ENCODE assay signal across 15 mouse cellular contexts in the genomic region with DNA sequence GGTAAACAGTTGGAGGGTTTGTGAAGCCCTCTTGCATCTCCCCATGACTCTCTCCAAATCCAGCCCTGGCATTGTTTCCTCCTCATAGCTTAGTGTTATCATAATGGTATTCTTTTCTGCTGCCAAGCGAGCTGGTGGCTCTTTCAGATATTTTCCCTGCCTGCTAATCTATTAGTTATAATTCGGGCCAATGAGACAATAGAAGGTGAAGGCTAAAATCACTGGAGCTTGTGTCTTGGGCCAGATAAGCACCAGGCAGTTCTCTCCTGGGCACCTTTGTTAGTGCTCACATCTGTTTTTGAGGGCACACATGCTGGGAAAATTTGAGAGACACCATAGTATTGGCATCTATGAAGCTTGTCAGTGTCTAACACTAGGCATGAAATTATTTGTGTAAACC. TPM values are rescaled to one million over a fixed set of nuclear protein-coding genes. Genes with fewer than 3 reads are reported as not detected.
DNase-seq lines count a peak whose midpoint lies in the region; ATAC-seq and TF ChIP-seq lines count a peak whose summit lies in the region.
"Had no signal": no experiment of that assay in that cellular context is flagged by ENCODE, and none has a peak within 500 bp of the region (broad histone marks: within the 10 kb centered on the region; RNA-seq: fewer than 3 reads in every experiment).

No protein-coding gene starts in this region.

- 45% methylated on average over 2 of the region's 2 CpGs for WGBS in heart, embryonic 15.5 days
- 35% methylated on average over 2 of the region's 2 CpGs for WGBS in heart, adult 2 months
- 66% methylated on average over 2 of the region's 2 CpGs for WGBS in lung, embryonic 16.5 days
- whole genome bisulfite sequencing in lung, postnatal 0 days = 65% methylated on average over 2 of the region's 2 CpGs
- 10% methylated on average over 2 of the region's 2 CpGs for WGBS in liver, embryonic 14.5 days (ENCODE audit: insufficient replicate concordance)
- WGBS in stomach, postnatal 0 days = 73% methylated on average over 2 of the region's 2 CpGs

- DNase-seq in heart, adult 2 months = no peak
- no peak for DNase-seq in lung, postnatal 0 days (ENCODE audit: low spot score)
- DNase-seq in liver, embryonic 14.5 days (ENCODE audit: low read depth in 3 of 3, low spot score in 3 of 3) = no peak
- no peak for DNase-seq in stomach, postnatal 0 days (ENCODE audit: low spot score)
- no peak for DNase-seq in left cerebral cortex, adult 18-20 months (ENCODE audit: low spot score in 2 of 2)
- DNase-seq: cerebellum, adult 8-10 months; retina, postnatal 1 day had no signal

- TF ChIP-seq EP300 in heart, adult 2 months (IDR thresholded peaks at IDR 0.05; ENCODE audit: insufficient read depth, low read depth, low read length) = no peak
- no peak for TF ChIP-seq EP300 in lung, postnatal 0 days (IDR thresholded peaks at IDR 0.05)
- TF ChIP-seq EP300 in liver, embryonic 14.5 days (IDR thresholded peaks at IDR 0.05; ENCODE audit: low read depth) = no peak
- no peak for TF ChIP-seq EP300 in stomach, postnatal 0 days (optimal IDR thresholded peaks at IDR 0.05)

- no peaks in the 10 kb centered on the region for H3K79me2 ChIP-seq in heart, adult 2 months (replicated peaks; ENCODE audit: control insufficient read depth, insufficient read depth, low read length)

- no peaks in the 10 kb centered on the region for H3K9me3 ChIP-seq in heart, embryonic 15.5 days (replicated peaks)
- no peaks in the 10 kb centered on the region for H3K9me3 ChIP-seq in lung, embryonic 16.5 days (ENCODE audit: control insufficient read depth, low read length)
- no peaks in the 10 kb centered on the region for H3K9me3 ChIP-seq in lung, postnatal 0 days (ENCODE audit: low read length)
- H3K9me3 ChIP-seq in liver, embryonic 14.5 days (ENCODE audit: control insufficient read depth, low read length) = no peaks in the 10 kb centered on the region
- no peaks in the 10 kb centered on the region for H3K9me3 ChIP-seq in stomach, postnatal 0 days (ENCODE audit: control insufficient read depth, low read length)
- H3K9me3 ChIP-seq: embryonic facial prominence, embryonic 15.5 days; liver, embryonic 15.5 days had no signal

- intact Hi-C loops in heart, adult 2 months (cut with DNase I) = loop anchor here (10.0 kb wide), 1 partner anchor 540 kb away; no protein-coding TSS in a partner anchor

- peak overlapping the region; percentile 28 for H3K27ac ChIP-seq in heart, embryonic 15.5 days
- H3K27ac ChIP-seq in heart, adult 2 months = no peak overlapping the region
- peak overlapping the region; percentile 61 for H3K27ac ChIP-seq in lung, embryonic 16.5 days (ENCODE audit: low read length)
- H3K27ac ChIP-seq in lung, postnatal 0 days (ENCODE audit: low read length) = no peak overlapping the region
- H3K27ac ChIP-seq in liver, embryonic 14.5 days = no peak overlapping the region
- H3K27ac ChIP-seq in stomach, postnatal 0 days (replicated peaks) = 0 out of 2 replicates have a peak overlapping the region, but pooled peaks have one; percentile 18
- H3K27ac ChIP-seq: embryonic facial prominence, embryonic 15.5 days; liver, embryonic 15.5 days had no signal

- H3K9ac ChIP-seq in heart, embryonic 15.5 days = no peak overlapping the region
- H3K9ac ChIP-seq in heart, adult 2 months (ENCODE audit: low read depth, low read length) = no peak overlapping the region
- H3K9ac ChIP-seq in lung, embryonic 16.5 days (ENCODE audit: low read length) = no peak overlapping the region
- H3K9ac ChIP-seq in lung, postnatal 0 days (replicated peaks; ENCODE audit: low read depth) = no peak overlapping the region
- no peak overlapping the region for H3K9ac ChIP-seq in liver, embryonic 14.5 days (replicated peaks)
- no peak overlapping the region for H3K9ac ChIP-seq in stomach, postnatal 0 days (ENCODE audit: low read length)
- H3K9ac ChIP-seq: embryonic facial prominence, embryonic 15.5 days; liver, embryonic 15.5 days had no signal

- no peak overlapping the region for H3K4me2 ChIP-seq in heart, embryonic 15.5 days
- H3K4me2 ChIP-seq in lung, embryonic 16.5 days (ENCODE audit: low read depth, low read length) = no peak overlapping the region
- H3K4me2 ChIP-seq in lung, postnatal 0 days (replicated peaks; ENCODE audit: low read depth, low read length) = no peak overlapping the region
- H3K4me2 ChIP-seq in liver, embryonic 14.5 days (ENCODE audit: low read depth) = no peak overlapping the region
- no peak overlapping the region for H3K4me2 ChIP-seq in stomach, postnatal 0 days (replicated peaks; ENCODE audit: low read depth)
- H3K4me2 ChIP-seq: embryonic facial prominence, embryonic 15.5 days; liver, embryonic 15.5 days; midbrain, embryonic 11.5 days had no signal

- H3K27me3 ChIP-seq in heart, embryonic 15.5 days = no peaks in the 10 kb centered on the region
- no peaks in the 10 kb centered on the region for H3K27me3 ChIP-seq in heart, adult 2 months (ENCODE audit: control insufficient read depth, insufficient read depth, low read length)
- H3K27me3 ChIP-seq in lung, embryonic 16.5 days (ENCODE audit: control insufficient read depth, insufficient read depth, low read depth, low read length) = no peaks in the 10 kb centered on the region
- no peaks in the 10 kb centered on the region for H3K27me3 ChIP-seq in lung, postnatal 0 days (replicated peaks; ENCODE audit: insufficient read depth, low read length)
- H3K27me3 ChIP-seq in liver, embryonic 14.5 days (ENCODE audit: control insufficient read depth, insufficient read depth, low read length) = no peaks in the 10 kb centered on the region; the same call in 1 of the 2 replicates
- H3K27me3 ChIP-seq in stomach, postnatal 0 days (ENCODE audit: control insufficient read depth, insufficient read depth, low read length) = no peaks in the 10 kb centered on the region
- H3K27me3 ChIP-seq: embryonic facial prominence, embryonic 15.5 days; liver, embryonic 15.5 days had no signal

- no peak for TF ChIP-seq CTCF in heart, adult 2 months (IDR thresholded peaks at IDR 0.05)
- TF ChIP-seq CTCF in lung, postnatal 0 days (IDR thresholded peaks at IDR 0.05) = no peak
- no peak for TF ChIP-seq CTCF in liver, embryonic 14.5 days (IDR thresholded peaks at IDR 0.05; ENCODE audit: low read depth)
- TF ChIP-seq CTCF in stomach, postnatal 0 days (IDR thresholded peaks at IDR 0.05; ENCODE audit: low read depth) = no peak

- H3K36me3 ChIP-seq in heart, embryonic 15.5 days = no peaks in the 10 kb centered on the region
- peaks cover 3% of the 10 kb centered on the region for H3K36me3 ChIP-seq in heart, adult 2 months (ENCODE audit: control insufficient read depth, insufficient read depth, low read length)
- H3K36me3 ChIP-seq in lung, embryonic 16.5 days (ENCODE audit: control insufficient read depth, insufficient read depth, low read length) = no peaks in the 10 kb centered on the region
- no peaks in the 10 kb centered on the region for H3K36me3 ChIP-seq in lung, postnatal 0 days (ENCODE audit: insufficient read depth, low read length)
- H3K36me3 ChIP-seq in liver, embryonic 14.5 days (replicated peaks; ENCODE audit: control insufficient read depth, insufficient read depth, low read depth) = no peaks in the 10 kb centered on the region
- H3K36me3 ChIP-seq in stomach, postnatal 0 days (ENCODE audit: control insufficient read depth, insufficient read depth, low read length) = no peaks in the 10 kb centered on the region
- H3K36me3 ChIP-seq: embryonic facial prominence, embryonic 15.5 days; liver, embryonic 15.5 days had no signal

- H3K4me1 ChIP-seq in heart, embryonic 15.5 days (replicated peaks) = peaks cover 11% of the 10 kb centered on the region
- H3K4me1 ChIP-seq in heart, adult 2 months (ENCODE audit: control insufficient read depth, insufficient read depth, low read length) = peaks cover 12% of the 10 kb centered on the region
- H3K4me1 ChIP-seq in lung, embryonic 16.5 days (replicated peaks; ENCODE audit: control insufficient read depth, insufficient read depth, low read length) = no peaks in the 10 kb centered on the region
- no peaks in the 10 kb centered on the region for H3K4me1 ChIP-seq in lung, postnatal 0 days (ENCODE audit: insufficient read depth, low read depth, low read length)
- peaks cover 0 to 5% of the 10 kb centered on the region in 2 experiments; a peak in 2 of 4 replicates for H3K4me1 ChIP-seq in liver, embryonic 14.5 days (replicated peaks; ENCODE audit: control insufficient read depth in 2 of 2, insufficient read depth in 2 of 2, low read length in 1 of 2)
- no peaks in the 10 kb centered on the region for H3K4me1 ChIP-seq in stomach, postnatal 0 days (replicated peaks; ENCODE audit: control insufficient read depth, insufficient read depth)
- H3K4me1 ChIP-seq: embryonic facial prominence, embryonic 15.5 days had no signal

- no peak overlapping the region for H3K4me3 ChIP-seq in heart, embryonic 15.5 days
- no peak overlapping the region for H3K4me3 ChIP-seq in heart, adult 2 months
- H3K4me3 ChIP-seq in lung, embryonic 16.5 days (ENCODE audit: low read length) = no peak overlapping the region
- no peak overlapping the region for H3K4me3 ChIP-seq in lung, postnatal 0 days (ENCODE audit: low read depth, low read length)
- no peak overlapping the region for H3K4me3 ChIP-seq in liver, embryonic 14.5 days (ENCODE audit: insufficient read depth in 1 of 2, low read depth in 2 of 2, low read length in 2 of 2)
- H3K4me3 ChIP-seq in stomach, postnatal 0 days (ENCODE audit: low read depth, low read length) = no peak overlapping the region
- H3K4me3 ChIP-seq: embryonic facial prominence, embryonic 15.5 days; liver, embryonic 15.5 days had no signal

- no peak for ATAC-seq in heart, embryonic 15.5 days (replicated peaks; ENCODE audit: insufficient number of reproducible peaks, insufficient read depth, low FRiP score, low read depth)
- ATAC-seq in lung, embryonic 16.5 days (ENCODE audit: low read depth) = no peak
- ATAC-seq in lung, postnatal 0 days = no peak
- peak; percentile 23; the same call in 1 of the 2 replicates for ATAC-seq in liver, embryonic 14.5 days (ENCODE audit: insufficient read depth)
- no peak for ATAC-seq in stomach, postnatal 0 days (ENCODE audit: low FRiP score, low TSS enrichment)

- TF ChIP-seq POLR2A in heart, adult 2 months (IDR thresholded peaks at IDR 0.05; ENCODE audit: insufficient read depth, low read depth, low read length) = no peak

RNA-seq across cellular contexts. Expression of gene Tmem236, which starts 9.3 kb away (rescaled TPM):
- polyA plus RNA-seq in heart, embryonic 15.5 days (2015; fragmentation: Nextera tagmentation; extraction: Ambion mirVana) = 0.06 and 0.10 TPM in 2 replicates
- under 1 TPM in 1 of 2 experiments, not detected in 1; 0.08 TPM for total RNA-seq in heart, adult 2 months (2021)
- polyA plus RNA-seq in heart, adult 2 months (2012; rRNA removed) = not detected in 2 replicates
- polyA plus RNA-seq in lung, embryonic 16.5 days (2015; fragmentation: Nextera tagmentation; extraction: Ambion mirVana) = 0.05 and 0.08 TPM in 2 replicates
- polyA plus RNA-seq in lung, postnatal 0 days (2015; fragmentation: Nextera tagmentation; extraction: Ambion mirVana) = 0.07 TPM in 1 of 2 replicates, not detected in the other
- polyA plus RNA-seq in liver, embryonic 14.5 days (2012; rRNA removed) = 0.05 and 0.06 TPM in 2 replicates
- 0.06 and 0.09 TPM in 2 replicates for polyA plus RNA-seq in liver, embryonic 14.5 days (2014; fragmentation: Nextera tagmentation; extraction: Ambion mirVana)
- 0.08 and 0.12 TPM in 2 replicates for polyA plus RNA-seq in stomach, postnatal 0 days (2015; fragmentation: Nextera tagmentation; extraction: Ambion mirVana)
- under 1 TPM; 0.12 to 0.14 TPM for total RNA-seq in left cerebral cortex, adult 18-20 months (2021)
- total RNA-seq: granulocyte monocyte progenitor cell, adult 5-6 weeks; neutrophil, adult 5-6 weeks had no signal
- polyA plus RNA-seq: forebrain, embryonic 11.5 days had no signal

Comparison
In these comparisons a context has a peak if more than half of its experiments do, and no peak if none do; other contexts are left out.
1. H3K27ac ChIP-seq: peak in heart, embryonic 15.5 days (single experiment), lung, embryonic 16.5 days (single experiment) and stomach, postnatal 0 days (single experiment); none in heart, adult 2 months (single experiment), lung, postnatal 0 days (single experiment) and liver, embryonic 14.5 days (single experiment).